Mouse (Mus musculus) CH12.LX (cell line): ENCODE results near the gene Rbks. TPM values are rescaled to one million over a fixed set of nuclear protein-coding genes. Genes with fewer than 3 reads are reported as not detected.

Experiments used
- DNase-seq: peaks from one replicate; pipeline ENCODE4 v3.0.0-alpha.2; 2013; ENCODE audit errors: extremely low read depth
- H3K27ac ChIP-seq: 2 replicates; pipeline ENCODE4 v1.5.1; 2012; ENCODE audit warnings: low read depth, mild to moderate bottlenecking, control low read depth, moderate library complexity; ENCODE audit not compliant: insufficient read depth
- H3K27me3 ChIP-seq: replicated peaks from 2 replicates; pipeline ENCODE3; 2012; ENCODE audit warnings: inconsistent platforms
- H3K36me3 ChIP-seq, 2 experiments: replicated peaks in 1 of 2; 2 replicates each; pipeline versions ENCODE3 to v1.6.1; 2012; ENCODE audit warnings: inconsistent platforms in 1 of 2, low read length in 1 of 2, mild to moderate bottlenecking in 1 of 2, mixed read lengths in 1 of 2, moderate library complexity in 1 of 2; ENCODE audit not compliant: control insufficient read depth in 1 of 2, insufficient read depth in 1 of 2
- H3K4me1 ChIP-seq, 2 experiments: 2 replicates each; pipeline ENCODE4 v1.6.1; 2012; ENCODE audit warnings: inconsistent platforms in 1 of 2, moderate library complexity in 1 of 2; ENCODE audit not compliant: insufficient read depth in 2 of 2, control insufficient read depth in 1 of 2
- H3K4me2 ChIP-seq: 2 replicates; pipeline ENCODE4 v1.6.1; 2012; ENCODE audit warnings: low read depth, mild to moderate bottlenecking, control low read depth; ENCODE audit not compliant: poor library complexity, insufficient read depth, severe bottlenecking
- H3K4me3 ChIP-seq, 3 experiments: fragments of 150-350 bp in 1 of 3; sonication (generic) in 1 of 3; replicated peaks in 1 of 3; 2 replicates each; pipeline versions ENCODE3 to v1.5.1; 2011 to 2012; ENCODE audit warnings: low read depth in 2 of 3, low read length in 2 of 3, mild to moderate bottlenecking in 2 of 3, moderate library complexity in 2 of 3, control low read depth in 1 of 3, improper control_type of control experiment in 1 of 3, inconsistent platforms in 1 of 3, mixed read lengths in 1 of 3; ENCODE audit not compliant: poor library complexity in 1 of 3
- H3K79me2 ChIP-seq: replicated peaks from 2 replicates; pipeline ENCODE4 v1.6.1; 2012; ENCODE audit warnings: mild to moderate bottlenecking, moderate library complexity; ENCODE audit not compliant: control insufficient read depth, poor library complexity, insufficient read depth, severe bottlenecking; ENCODE audit errors: extremely low read depth
- H3K9ac ChIP-seq: 2 replicates; pipeline ENCODE4 v1.6.1; 2012; ENCODE audit warnings: low read depth, mild to moderate bottlenecking, control low read depth, moderate library complexity; ENCODE audit not compliant: insufficient read depth
- H3K9me3 ChIP-seq: replicated peaks from 2 replicates; pipeline ENCODE3; 2012; ENCODE audit warnings: low read length, inconsistent platforms, mixed read lengths
- CHD1 ChIP-seq: IDR thresholded peaks from 2 replicates; pipeline ENCODE4 v1.6.1; 2012; ENCODE audit warnings: low read depth, low read length, improper control_type of control experiment, inconsistent platforms
- CHD2 ChIP-seq: IDR thresholded peaks from 2 replicates; pipeline ENCODE4 v1.6.1; 2011; ENCODE audit warnings: low read length, improper control_type of control experiment
- CTCF ChIP-seq, 2 experiments: IDR thresholded peaks in 1 of 2; conservative IDR thresholded peaks in 1 of 2; 2 replicates each; pipeline ENCODE4 v1.5.1; 2011 to 2012; ENCODE audit warnings: low read depth in 2 of 2, low read length in 2 of 2, improper control_type of control experiment in 1 of 2, inconsistent platforms in 1 of 2, mild to moderate bottlenecking in 1 of 2, moderate library complexity in 1 of 2
- E2F4 ChIP-seq: IDR thresholded peaks from 2 replicates; pipeline ENCODE4 v1.6.1; 2011; ENCODE audit warnings: low read depth, low read length, improper control_type of control experiment; ENCODE audit not compliant: insufficient replicate concordance
- ELF1 ChIP-seq: IDR thresholded peaks from 2 replicates; pipeline ENCODE4 v1.6.1; 2014; ENCODE audit warnings: low read depth, mild to moderate bottlenecking, inconsistent platforms, low read length, improper control_type of control experiment
- EP300 ChIP-seq: IDR thresholded peaks from 2 replicates; pipeline ENCODE4 v1.6.1; 2011; ENCODE audit warnings: low read length, improper control_type of control experiment
- ETS1 ChIP-seq: conservative IDR thresholded peaks from 2 replicates; pipeline ENCODE4 v1.6.1; 2012; ENCODE audit warnings: low read depth, mild to moderate bottlenecking, inconsistent platforms, low read length, improper control_type of control experiment, moderate library complexity
- GABPA ChIP-seq: IDR thresholded peaks from 2 replicates; pipeline ENCODE4 v1.6.1; 2012; ENCODE audit warnings: low read depth, low read length, improper control_type of control experiment, inconsistent platforms; ENCODE audit not compliant: insufficient replicate concordance
- HCFC1 ChIP-seq: IDR thresholded peaks from 2 replicates; pipeline ENCODE4 v1.6.1; 2012; ENCODE audit warnings: low read depth, mild to moderate bottlenecking, inconsistent platforms, low read length, improper control_type of control experiment
- IRF4 ChIP-seq: IDR thresholded peaks from 2 replicates; pipeline ENCODE4 v1.6.1; 2014; ENCODE audit warnings: low read depth, mild to moderate bottlenecking, inconsistent platforms, low read length, improper control_type of control experiment
- JUN ChIP-seq: IDR thresholded peaks from 2 replicates; pipeline ENCODE4 v1.6.1; 2011; ENCODE audit warnings: low read depth, mild to moderate bottlenecking, low read length, improper control_type of control experiment, moderate library complexity; ENCODE audit not compliant: insufficient read depth
- JUND ChIP-seq: conservative IDR thresholded peaks from 2 replicates; pipeline ENCODE4 v1.6.1; 2011; ENCODE audit warnings: low read depth, low read length, improper control_type of control experiment
- MAFK ChIP-seq: IDR thresholded peaks from 2 replicates; pipeline ENCODE4 v1.6.1; 2011; ENCODE audit warnings: low read length, improper control_type of control experiment; ENCODE audit not compliant: insufficient replicate concordance
- MAX ChIP-seq: IDR thresholded peaks from 2 replicates; pipeline ENCODE4 v1.6.1; 2011; ENCODE audit warnings: low read length, improper control_type of control experiment
- MAZ ChIP-seq: IDR thresholded peaks from 2 replicates; pipeline ENCODE4 v1.6.1; 2012; ENCODE audit warnings: low read depth, mild to moderate bottlenecking, inconsistent platforms, low read length, improper control_type of control experiment, moderate library complexity
- MXI1 ChIP-seq: IDR thresholded peaks from 2 replicates; pipeline ENCODE4 v1.6.1; 2011; ENCODE audit warnings: mild to moderate bottlenecking, low read depth, low read length, improper control_type of control experiment
- MYC ChIP-seq: IDR thresholded peaks from 2 replicates; pipeline ENCODE4 v1.6.1; 2011; ENCODE audit warnings: low read depth, mild to moderate bottlenecking, improper control_type of control experiment, low read length
- NELFE ChIP-seq: IDR thresholded peaks from 2 replicates; pipeline ENCODE4 v1.6.1; 2011; ENCODE audit warnings: low read depth, low read length, improper control_type of control experiment
- NRF1 ChIP-seq: IDR thresholded peaks from 2 replicates; pipeline ENCODE4 v1.6.1; 2014; ENCODE audit warnings: low read depth, mild to moderate bottlenecking, inconsistent platforms, low read length, improper control_type of control experiment, moderate library complexity
- POLR2A ChIP-seq: IDR thresholded peaks from 2 replicates; pipeline ENCODE4 v1.6.1; 2011; ENCODE audit warnings: low read depth, mild to moderate bottlenecking, improper control_type of control experiment, low read length
- RAD21 ChIP-seq: IDR thresholded peaks from 2 replicates; pipeline ENCODE4 v1.6.1; 2011; ENCODE audit warnings: low read depth, mild to moderate bottlenecking, low read length, improper control_type of control experiment, moderate library complexity
- RCOR1 ChIP-seq: conservative IDR thresholded peaks from 2 replicates; pipeline ENCODE4 v1.6.1; 2012; ENCODE audit warnings: low read depth, mild to moderate bottlenecking, inconsistent platforms, low read length, improper control_type of control experiment
- SIN3A ChIP-seq: IDR thresholded peaks from 2 replicates; pipeline ENCODE4 v1.6.1; 2012; ENCODE audit warnings: low read length, improper control_type of control experiment, inconsistent platforms
- SMC3 ChIP-seq: IDR thresholded peaks from 2 replicates; pipeline ENCODE4 v1.6.1; 2011; ENCODE audit warnings: low read depth, low read length, improper control_type of control experiment
- TBP ChIP-seq: conservative IDR thresholded peaks from 2 replicates; pipeline ENCODE4 v1.6.1; 2011; ENCODE audit warnings: low read depth, low read length, improper control_type of control experiment
- TCF12 ChIP-seq: IDR thresholded peaks from 2 replicates; pipeline ENCODE4 v1.6.1; 2014; ENCODE audit warnings: low read depth, mild to moderate bottlenecking, inconsistent platforms, low read length, improper control_type of control experiment
- USF1 ChIP-seq: IDR thresholded peaks from 2 replicates; pipeline ENCODE4 v1.6.1; 2014; ENCODE audit warnings: low read depth, mild to moderate bottlenecking, inconsistent platforms, low read length, improper control_type of control experiment
- USF2 ChIP-seq: conservative IDR thresholded peaks from 2 replicates; pipeline ENCODE4 v1.6.1; 2011; ENCODE audit warnings: low read depth, low read length, improper control_type of control experiment
- ZKSCAN1 ChIP-seq: IDR thresholded peaks from 2 replicates; pipeline ENCODE4 v1.6.1; 2012; ENCODE audit warnings: low read depth, inconsistent platforms, low read length, improper control_type of control experiment, borderline replicate concordance
- ZMIZ1 ChIP-seq: IDR thresholded peaks from 2 replicates; pipeline ENCODE4 v1.6.1; 2012; ENCODE audit warnings: low read depth, mild to moderate bottlenecking, inconsistent platforms, low read length, improper control_type of control experiment
- ZNF384 ChIP-seq: IDR thresholded peaks from 2 replicates; pipeline ENCODE4 v1.6.1; 2012; ENCODE audit warnings: low read depth, low read length, improper control_type of control experiment, inconsistent platforms
- dilution Hi-C: fragments of 300-500 bp; cut with MboI; formaldehyde crosslinking; loops from 2 replicates; pipeline ENCODE4 v1.14.3; 2020; ENCODE audit warnings: low sequenced_read_pairs; ENCODE audit not compliant: extremely low pct_unique_long_range_greater_than_20kb, extremely low pct_ligation_motif_present
- in situ Hi-C: fragments of 300-500 bp; cut with MboI; formaldehyde crosslinking; loops from 3 replicates; pipeline ENCODE4 v1.14.3; 2019; ENCODE audit warnings: low sequenced_read_pairs, low pct_ligation_motif_present, low pct_unique_long_range_greater_than_20kb, mixed read lengths
- polyA plus RNA-seq: library from polyadenylated mRNA; unstranded; fragments of >175 nt; gene quantifications from 2 replicates; pipeline ENCODE4 v1.2.1, GENCODE M21; 2012; ENCODE audit warnings: low read depth; ENCODE audit not compliant: insufficient read length
- total RNA-seq, 2 experiments: library from RNA; depleted of rRNA; stranded (reverse); fragments of 300-350 nt in 1 of 2; fragments of >200 nt in 1 of 2; gene quantifications; 2 replicates each; pipeline ENCODE4 v1.2.3; 2012 to 2014

Gene Rbks
- total and polyA plus RNA-seq, 3 experiments = 3.6 to 9.2 (median 6.8) TPM

DNA sequence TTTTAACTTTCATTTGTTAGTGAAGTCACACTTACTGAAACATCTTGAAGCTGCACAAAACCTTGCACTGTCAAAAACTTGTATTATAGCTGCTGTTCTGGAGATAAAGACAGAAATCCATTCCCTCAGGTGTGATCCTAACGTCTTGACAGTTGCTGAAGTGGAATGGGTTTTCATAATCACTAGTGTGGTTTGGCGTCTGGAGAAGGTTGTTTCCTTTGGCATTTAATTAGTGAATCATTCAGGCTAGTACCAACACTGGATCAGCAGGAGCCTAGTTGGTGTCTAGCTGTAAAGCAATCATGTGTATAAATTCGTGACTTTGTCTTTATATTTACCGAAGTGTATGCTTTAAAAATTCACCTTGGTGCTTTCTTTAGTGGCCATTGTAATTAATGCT, 1.5 kb upstream of the Rbks start:
- Histone ChIP-seq H3K9me3 (no peaks in the 10 kb centered on the region), H3K4me1 (peaks cover 0 to 30% of the 10 kb centered on the region in 2 experiments; a peak in 3 of 4 replicates), H3K36me3 (peaks cover 11 to 26% of the 10 kb centered on the region in 2 experiments), H3K9ac (no peak overlapping the region), H3K4me2 (peak overlapping the region; percentile 29; the same call in 1 of the 2 replicates), H3K79me2 (no peaks in the 10 kb centered on the region), H3K27me3 (no peaks in the 10 kb centered on the region)
- in situ Hi-C loops = loop anchor here (10.0 kb wide), 1 partner anchor 436 kb away; the partner anchor contains the start of gene Fosl2
- no peak for DNase-seq
- dilution Hi-C loops = no loop called here
- TF ChIP-seq E2F4 (no peak), TCF12 (no peak), TBP (no peak), MAFK (no peak), HCFC1 (no peak), SIN3A (no peak), MXI1 (no peak), RCOR1 (no peak), MYC (no peak), ZNF384 (no peak), NELFE (no peak), MAZ (no peak), ZKSCAN1 (no peak), MAX (no peak), EP300 (no peak), NRF1 (no peak), SMC3 (no peak), POLR2A (no peak)
- TF ChIP-seq, all 38 proteins: peak for 0
- no peak overlapping the region for H3K27ac ChIP-seq
- H3K4me3 ChIP-seq = peak overlapping the region in 1 of 3 experiments; percentile 2

DNA sequence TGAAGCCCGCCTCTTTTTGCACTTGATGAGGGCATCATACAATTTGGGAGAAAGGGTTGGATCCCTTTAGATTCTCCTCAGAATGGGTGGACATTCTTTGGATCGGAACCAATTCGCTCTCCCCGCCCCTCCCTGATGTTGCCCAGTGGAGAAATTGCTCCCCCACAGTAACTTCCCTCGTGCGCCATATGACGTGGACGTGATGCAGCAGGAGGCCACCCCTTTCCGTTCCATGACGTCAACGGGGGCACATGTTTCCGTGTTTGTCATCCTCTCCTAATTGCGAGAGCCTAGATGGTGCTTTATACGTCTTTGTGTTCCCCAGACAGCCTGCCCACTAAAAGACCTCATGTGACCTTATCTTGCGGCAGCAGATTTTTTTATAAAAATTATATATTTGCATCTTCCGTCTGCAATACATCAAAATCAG, 885 bp upstream of the Rbks start:
- Histone ChIP-seq H3K9me3 (no peaks in the 10 kb centered on the region), H3K79me2 (no peaks in the 10 kb centered on the region), H3K4me2 (peak overlapping the region; percentile 18; the same call in 1 of the 2 replicates), H3K4me3 (peak overlapping the region; percentile 61 to 82 (median 73)), H3K36me3 (peaks cover 6 to 20% of the 10 kb centered on the region in 2 experiments), H3K9ac (peak overlapping the region; percentile 69), H3K27ac (peak overlapping the region; percentile 53), H3K4me1 (peaks cover 0 to 30% of the 10 kb centered on the region in 2 experiments; a peak in 3 of 4 replicates), H3K27me3 (no peaks in the 10 kb centered on the region)
- dilution Hi-C loops (no loop called here), in situ Hi-C loops (loop anchor here (10.0 kb wide), 1 partner anchor 436 kb away; the partner anchor contains the start of gene Fosl2)
- peak; percentile 88 for DNase-seq
- TF ChIP-seq ZMIZ1 (no peak; the same call in 1 of the 2 replicates), RAD21 (no peak), MYC (peak; percentile 86), TCF12 (no peak; the same call in 1 of the 2 replicates), USF1 (peak; percentile 39), ZKSCAN1 (no peak), SIN3A (peak; percentile 57; the same call in 1 of the 2 replicates), USF2 (0 out of 2 replicates have a peak, but pooled peaks have one; percentile 20), POLR2A (no peak), ETS1 (peak; percentile 91), IRF4 (peak; percentile 62), JUND (peak; percentile 58), ELF1 (peak; percentile 77; the same call in 1 of the 2 replicates), GABPA (peak; percentile 98), CHD1 (0 out of 2 replicates have a peak, but pooled peaks have one; percentile 24), HCFC1 (peak; percentile 41), CHD2 (peak; percentile 42; the same call in 1 of the 2 replicates), TBP (no peak), CTCF (conservative IDR thresholded peaks at IDR 0.05 in 1 of 2, IDR thresholded peaks at IDR 0.05 in 1 of 2; ENCODE audit: low read depth in 2 of 2, low read length in 2 of 2) (no peak), MAX (peak; percentile 94), MAZ (peak; percentile 83; the same call in 1 of the 2 replicates), JUN (peak; percentile 49)
